In the genomic region with DNA sequence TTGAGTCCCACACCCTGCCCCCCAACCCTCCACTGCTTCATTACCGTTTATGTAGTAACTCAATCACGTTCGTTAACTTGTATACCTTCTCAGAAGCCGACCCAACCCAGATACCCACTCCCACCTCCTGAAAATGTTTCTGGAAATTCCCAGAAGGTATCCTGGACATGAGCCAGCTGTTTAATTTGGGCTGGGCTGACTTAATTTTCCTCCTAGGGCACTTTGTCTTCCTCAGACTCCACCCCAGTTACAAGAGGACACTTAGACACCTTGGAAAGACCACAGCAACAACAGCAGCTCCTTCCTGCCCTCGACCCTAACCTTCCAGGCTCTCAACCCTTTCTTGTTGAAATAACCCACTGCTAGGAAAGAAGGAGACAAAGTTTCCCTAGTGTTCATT, we compare ENCODE assay signal across 27 mouse cellular contexts. TPM values are rescaled to one million over a fixed set of nuclear protein-coding genes. Genes with fewer than 3 reads are reported as not detected.
DNase-seq lines count a peak whose midpoint lies in the region; ATAC-seq and TF ChIP-seq lines count a peak whose summit lies in the region.
"Had no signal": no experiment of that assay in that cellular context is flagged by ENCODE, and none has a peak within 500 bp of the region (broad histone marks: within the 10 kb centered on the region; RNA-seq: fewer than 3 reads in every experiment).

No protein-coding gene starts in this region.

- H3K27me3 ChIP-seq in lung, embryonic 15.5 days = no peaks in the 10 kb centered on the region
- H3K27me3 ChIP-seq: forebrain, embryonic 15.5 days; hindbrain, embryonic 13.5 days had no signal

- peak overlapping the region; percentile 35; the same call in 1 of the 2 replicates for H3K4me3 ChIP-seq in gastrocnemius, adult 2 months
- H3K4me3 ChIP-seq in lung, embryonic 15.5 days = no peak overlapping the region
- H3K4me3 ChIP-seq: embryonic facial prominence, embryonic 10.5 days; forebrain, embryonic 15.5 days; hindbrain, embryonic 13.5 days; left cerebral cortex, adult 2 months; midbrain, embryonic 10.5 days had no signal

- H3K9ac ChIP-seq in lung, embryonic 15.5 days = no peak overlapping the region
- H3K9ac ChIP-seq: forebrain, embryonic 15.5 days; hindbrain, embryonic 13.5 days; liver, embryonic 14.5 days had no signal

- WGBS in lung, embryonic 15.5 days = 36% methylated on average over 5 of the region's 5 CpGs

- no peaks in the 10 kb centered on the region for H3K36me3 ChIP-seq in lung, embryonic 15.5 days
- H3K36me3 ChIP-seq: embryonic facial prominence, embryonic 10.5 days; forebrain, embryonic 15.5 days; hindbrain, embryonic 13.5 days; midbrain, embryonic 10.5 days had no signal

- intact Hi-C loops in gastrocnemius, adult 2 months (cut with DNase I) = loop anchor here (5.0 kb wide), 1 partner anchor 46 kb away; no protein-coding TSS in a partner anchor

- no peaks in the 10 kb centered on the region for H3K9me3 ChIP-seq in lung, embryonic 15.5 days
- H3K9me3 ChIP-seq: embryonic facial prominence, embryonic 10.5 days; forebrain, embryonic 15.5 days; hindbrain, embryonic 13.5 days; midbrain, embryonic 10.5 days had no signal

- no peak for ATAC-seq in lung, embryonic 15.5 days (ENCODE audit: borderline replicate concordance, extremely low read depth, low FRiP score, low TSS enrichment)
- ATAC-seq in megakaryocyte progenitor cell, adult 5-6 weeks (replicated peaks; ENCODE audit: poor library complexity) = no peak
- ATAC-seq: forebrain, embryonic 15.5 days had no signal

- no peak for DNase-seq in gastrocnemius, adult 2 months
- no peak for DNase-seq in gastrocnemius, postnatal 4 days (ENCODE audit: low spot score in 2 of 2)
- DNase-seq in lung, adult 18-20 months = no peak
- DNase-seq in kidney, postnatal 10 days = peak; percentile 49
- DNase-seq in ovary, postnatal 14 days (ENCODE audit: low spot score) = no peak
- DNase-seq in cerebellum, postnatal 4 days (ENCODE audit: low spot score in 2 of 2) = no peak
- DNase-seq: adrenal gland, postnatal 36 days; cerebellum, adult 11 months; cerebellum, adult 9-11 months; gastrocnemius, postnatal 14 days; layer of hippocampus, adult 9-11 months; lung, postnatal 4 days; spleen, adult 18-20 months had no signal

- no peak for TF ChIP-seq CTCF in gastrocnemius, adult 2 months (IDR thresholded peaks at IDR 0.05)

- no peaks in the 10 kb centered on the region for H3K4me1 ChIP-seq in lung, embryonic 15.5 days
- H3K4me1 ChIP-seq: forebrain, embryonic 15.5 days; hindbrain, embryonic 13.5 days; midbrain, embryonic 10.5 days had no signal

- H3K4me2 ChIP-seq in lung, embryonic 15.5 days = no peak overlapping the region
- H3K4me2 ChIP-seq: forebrain, embryonic 15.5 days; hindbrain, embryonic 13.5 days had no signal

- H3K27ac ChIP-seq in gastrocnemius, adult 2 months = peak overlapping the region; percentile 77
- peak overlapping the region; percentile 10; the same call in 1 of the 2 replicates for H3K27ac ChIP-seq in lung, embryonic 15.5 days
- H3K27ac ChIP-seq: embryonic facial prominence, embryonic 10.5 days; forebrain, embryonic 15.5 days; hindbrain, embryonic 13.5 days; left cerebral cortex, adult 2 months; liver, embryonic 14.5 days; midbrain, embryonic 10.5 days had no signal

RNA-seq across cellular contexts. Expression of gene Tnfsf10, which starts 6.7 kb away (rescaled TPM):
- 10 to 100 TPM in 1 of 2 experiments, 1 to 10 TPM in 1; 3.7 to 15.2 TPM for total RNA-seq in gastrocnemius, adult 2 months (2021)
- 1 to 10 TPM; 4.3 to 4.8 TPM for total RNA-seq in gastrocnemius, postnatal 4 days (2021)
- 2.5 and 3.0 TPM in 2 replicates for polyA plus RNA-seq in lung, embryonic 15.5 days (2015; fragmentation: Nextera tagmentation; extraction: Ambion mirVana)
- total RNA-seq in megakaryocyte progenitor cell, adult 5-6 weeks (2015) = 3.8 and 7.3 TPM in 2 replicates
- total RNA-seq in megakaryocyte progenitor cell, adult 5-6 weeks (2017) = 3.9 and 4.7 TPM in 2 replicates
- polyA plus RNA-seq: embryonic facial prominence, embryonic 10.5 days; midbrain, embryonic 10.5 days had no signal

RNA-seq across cellular contexts. Expression of gene Ghsr, which starts 47.6 kb away (rescaled TPM):
- total RNA-seq in gastrocnemius, adult 2 months (2021) = not detected
- not detected for total RNA-seq in gastrocnemius, postnatal 4 days (2021)
- polyA plus RNA-seq in lung, embryonic 15.5 days (2015; fragmentation: Nextera tagmentation; extraction: Ambion mirVana) = not detected in 2 replicates
- total RNA-seq in megakaryocyte progenitor cell, adult 5-6 weeks (2015) = not detected in 2 replicates
- total RNA-seq in megakaryocyte progenitor cell, adult 5-6 weeks (2017) = not detected in 2 replicates
- total RNA-seq: adrenal gland, postnatal 36 days; gastrocnemius, postnatal 14 days; heart, postnatal 25 days; neutrophil, adult 5-6 weeks had no signal
- polyA plus RNA-seq: embryonic facial prominence, embryonic 10.5 days; forebrain, embryonic 15.5 days; heart, embryonic 14.5 days; limb, embryonic 14.5 days; liver, embryonic 14.5 days; lung, embryonic 16.5 days; urinary bladder, adult 2 months had no signal
